Mouse (Mus musculus) forebrain, embryonic 11.5 days (tissue): ENCODE results near the gene Eme2. TPM values are rescaled to one million over a fixed set of nuclear protein-coding genes. Genes with fewer than 3 reads are reported as not detected.

Experiments
- ATAC-seq: fragments of 200-750 bp; cut with Nextera tagmentation; replicated peaks from 2 replicates; pipeline ENCODE4 v1.8.0; 2017; ENCODE audit warnings: moderate TSS enrichment; ENCODE audit not compliant: low FRiP score
- DNase-seq: peaks from one replicate; pipeline ENCODE4 v3.0.0-alpha.2; 2017; ENCODE audit warnings: low spot score
- H3K27ac ChIP-seq: fragments of 300-500 bp; sonication (generic); 2 replicates; pipeline ENCODE4 v1.5.1; 2014; ENCODE audit warnings: low read depth, low read length
- H3K27me3 ChIP-seq: fragments of 300-500 bp; sonication (generic); 2 replicates; pipeline ENCODE4 v1.6.1; 2014; ENCODE audit warnings: mild to moderate bottlenecking, low read length, mixed read lengths; ENCODE audit not compliant: control insufficient read depth, insufficient read depth
- H3K36me3 ChIP-seq: fragments of 300-500 bp; sonication (generic); 2 replicates; pipeline ENCODE4 v1.6.1; 2014; ENCODE audit warnings: mild to moderate bottlenecking, low read length, moderate library complexity, mixed read lengths; ENCODE audit not compliant: control insufficient read depth, insufficient read depth
- H3K4me1 ChIP-seq: fragments of 300-500 bp; sonication (generic); replicated peaks from 2 replicates; pipeline ENCODE4 v1.6.1; 2014; ENCODE audit warnings: low read length, mixed read lengths; ENCODE audit not compliant: control insufficient read depth, insufficient read depth
- H3K4me2 ChIP-seq: fragments of 300-500 bp; sonication (generic); 2 replicates; pipeline ENCODE4 v1.6.1; 2014; ENCODE audit warnings: low read depth, mild to moderate bottlenecking, low read length, moderate library complexity, mixed read lengths; ENCODE audit not compliant: severe bottlenecking
- H3K4me3 ChIP-seq: fragments of 300-500 bp; sonication (generic); 2 replicates; pipeline ENCODE4 v1.5.1; 2014; ENCODE audit warnings: low read depth, low read length
- H3K9ac ChIP-seq: fragments of 300-500 bp; sonication (generic); 2 replicates; pipeline ENCODE4 v1.6.1; 2014; ENCODE audit warnings: low read length
- H3K9me3 ChIP-seq: fragments of 300-500 bp; sonication (generic); 2 replicates; pipeline ENCODE4 v1.6.1; 2016; ENCODE audit warnings: low read length, mixed read lengths; ENCODE audit not compliant: control insufficient read depth
- WGBS: fragments of 180-500 bp; shearing (Covaris S2); extraction: QIAGEN DNeasy Blood & Tissue Kit; methylation state at CpG from one replicate; pipeline ENCODE4 v1.1.7; 2014; 5-methylcytosine and 5-hydroxymethylcytosine counted together
- polyA plus RNA-seq: library from polyadenylated mRNA; unstranded; fragments of >200 nt; fragmentation: Nextera tagmentation; extraction: Ambion mirVana; gene quantifications from 2 replicates; pipeline ENCODE4 v1.2.1, GENCODE M21; 2014

Gene Eme2
- polyA plus RNA-seq, 1 experiment from 2014 or later = 31.2 TPM

- H3K9ac ChIP-seq = no peak overlapping the region
- ATAC-seq (no peak), DNase-seq (no peak)
- no peak overlapping the region for H3K27ac ChIP-seq
- WGBS = 61% methylated on average over 9 of the region's 9 CpGs
- peaks cover 5% of the 10 kb centered on the region; the same call in 1 of the 2 replicates for H3K4me1 ChIP-seq
- H3K4me3 ChIP-seq = no peak overlapping the region
- no peaks in the 10 kb centered on the region for H3K27me3 ChIP-seq
- H3K36me3 ChIP-seq = no peaks in the 10 kb centered on the region
- no peaks in the 10 kb centered on the region for H3K9me3 ChIP-seq
- no peak overlapping the region for H3K4me2 ChIP-seq
Measured at GRCm38 (mm10) chr17:24844525-24844924, 50.4 kb downstream of the Eme2 start.

GRCm38 (mm10) chr17:24842631-24843030, 52.3 kb downstream of the Eme2 start:
- H3K4me2 ChIP-seq = no peak overlapping the region

GRCm38 (mm10) chr17:24841133-24841532, 53.8 kb downstream of the Eme2 start:
- H3K9ac ChIP-seq = no peak overlapping the region
- DNase-seq = no peak
- 48% methylated on average over 4 of the region's 4 CpGs for WGBS
- H3K9me3 ChIP-seq = no peaks in the 10 kb centered on the region
- no peak for ATAC-seq
- H3K36me3 ChIP-seq = no peaks in the 10 kb centered on the region
- H3K27ac ChIP-seq = no peak overlapping the region
- H3K4me1 ChIP-seq = no peaks in the 10 kb centered on the region
- H3K27me3 ChIP-seq = no peaks in the 10 kb centered on the region
- H3K4me2 ChIP-seq = no peak overlapping the region
- no peak overlapping the region for H3K4me3 ChIP-seq

More at GRCm38 (mm10) chr17:24842631-24843030, 52.3 kb downstream of the Eme2 start:
- Histone ChIP-seq H3K9ac (no peak overlapping the region), H3K27me3 (no peaks in the 10 kb centered on the region), H3K36me3 (no peaks in the 10 kb centered on the region), H3K9me3 (no peaks in the 10 kb centered on the region), H3K27ac (no peak overlapping the region), H3K4me1 (no peaks in the 10 kb centered on the region), H3K4me3 (no peak overlapping the region)
- WGBS = 59% methylated on average over 2 of the region's 2 CpGs
- DNase-seq (no peak), ATAC-seq (no peak)

- 64% methylated on average over 5 of the region's 5 CpGs for WGBS
- H3K27ac ChIP-seq = no peak overlapping the region
- no peak for ATAC-seq
Measured at GRCm38 (mm10) chr17:24840341-24840740, 54.5 kb downstream of the Eme2 start.

GRCm38 (mm10) chr17:24839842-24840241, 55.0 kb downstream of the Eme2 start, which contains the start of gene Hagh:
Gene Hagh, plus strand, starts transcription at chr17:24840143.
- Histone ChIP-seq H3K4me2 (no peak within 1 kb of the TSS), H3K36me3 (no peaks in the 10 kb centered on the region), H3K27me3 (no peaks in the 10 kb centered on the region), H3K4me3 (no peak within 1 kb of the TSS), H3K4me1 (no peaks in the 10 kb centered on the region), H3K27ac (no peak within 1 kb of the TSS), H3K9me3 (no peaks in the 10 kb centered on the region), H3K9ac (no peak within 1 kb of the TSS)
- ATAC-seq = no peak
- DNase-seq = no peak
- 74% methylated on average over 8 of the region's 8 CpGs for WGBS

More at GRCm38 (mm10) chr17:24840341-24840740, 54.5 kb downstream of the Eme2 start:
- Histone ChIP-seq H3K4me1 (no peaks in the 10 kb centered on the region), H3K9ac (no peak overlapping the region), H3K4me3 (no peak overlapping the region), H3K4me2 (no peak overlapping the region), H3K27me3 (no peaks in the 10 kb centered on the region), H3K36me3 (no peaks in the 10 kb centered on the region), H3K9me3 (no peaks in the 10 kb centered on the region)
- no peak for DNase-seq

Other genes with a start within 250 kb of the Eme2 start
- gene Slc9a3r2, start 244.8 kb downstream of the Eme2 start, polyA plus RNA-seq = 26.8 and 32.3 TPM in 2 replicates
- gene Npw, start 236.6 kb downstream of the Eme2 start, polyA plus RNA-seq = 0.32 TPM in 1 of 2 replicates, not detected in the other
- gene Zfp598, start 225.4 kb downstream of the Eme2 start, polyA plus RNA-seq = 37.6 and 38.4 TPM in 2 replicates
- gene Syngr3, start 205.1 kb downstream of the Eme2 start, polyA plus RNA-seq = 14.0 and 17.0 TPM in 2 replicates
- 54.9 and 55.4 TPM in 2 replicates for gene Gfer, start 198.9 kb downstream of the Eme2 start, polyA plus RNA-seq
- gene Noxo1, start 198.9 kb downstream of the Eme2 start, polyA plus RNA-seq = 1.7 and 1.9 TPM in 2 replicates
- 111 and 127 TPM in 2 replicates for gene Tbl3, start 187.4 kb downstream of the Eme2 start, polyA plus RNA-seq
- 0.36 and 0.81 TPM in 2 replicates for gene Rnf151, start 177.0 kb downstream of the Eme2 start, polyA plus RNA-seq
- gene Rps2, start 177.0 kb downstream of the Eme2 start, polyA plus RNA-seq = 1,407 and 1,469 TPM in 2 replicates
- gene Ndufb10, start 170.6 kb downstream of the Eme2 start, polyA plus RNA-seq = 189 and 195 TPM in 2 replicates
- gene Rpl3l, start 167.3 kb downstream of the Eme2 start, polyA plus RNA-seq = not detected in 2 replicates
- gene Msrb1, start 158.4 kb downstream of the Eme2 start, polyA plus RNA-seq = 21.3 and 21.6 TPM in 2 replicates
- 0.21 and 0.51 TPM in 2 replicates for gene Hs3st6, start 142.1 kb downstream of the Eme2 start, polyA plus RNA-seq
- gene Meiob, start 90.8 kb downstream of the Eme2 start, polyA plus RNA-seq = not detected in 2 replicates
- 25.4 and 26.7 TPM in 2 replicates for gene Hagh, start 54.9 kb downstream of the Eme2 start, polyA plus RNA-seq
- 18.2 and 19.3 TPM in 2 replicates for gene Fahd1, start 44.7 kb downstream of the Eme2 start, polyA plus RNA-seq
- not detected in 2 replicates for gene Igfals, start 29.1 kb downstream of the Eme2 start, polyA plus RNA-seq
- gene Nubp2, start 8.7 kb downstream of the Eme2 start, polyA plus RNA-seq = 71.9 and 82.0 TPM in 2 replicates
- 44.7 and 47.3 TPM in 2 replicates for gene Spsb3, start 8.4 kb downstream of the Eme2 start, polyA plus RNA-seq
- 76.9 and 81.8 TPM in 2 replicates for gene Mrps34, start within 50 bp of the Eme2 start, polyA plus RNA-seq
- gene Nme3, start 1.4 kb upstream of the Eme2 start, polyA plus RNA-seq = 47.8 and 60.8 TPM in 2 replicates
- 51.3 and 56.8 TPM in 2 replicates for gene Mapk8ip3, start 41.9 kb upstream of the Eme2 start, polyA plus RNA-seq
- 314 and 323 TPM in 2 replicates for gene Jpt2, start 65.6 kb upstream of the Eme2 start, polyA plus RNA-seq
- gene Cramp1l, start 120.7 kb upstream of the Eme2 start, polyA plus RNA-seq = 14.3 and 14.7 TPM in 2 replicates
- 29.0 and 29.2 TPM in 2 replicates for gene Ift140, start 121.0 kb upstream of the Eme2 start, polyA plus RNA-seq
- 9.8 and 13.2 TPM in 2 replicates for gene Tmem204, start 188.5 kb upstream of the Eme2 start, polyA plus RNA-seq
- gene Telo2, start 220.9 kb upstream of the Eme2 start, polyA plus RNA-seq = 41.2 and 45.4 TPM in 2 replicates
- gene Ptx4, start 225.7 kb upstream of the Eme2 start, polyA plus RNA-seq = 0.12 TPM in 1 of 2 replicates, not detected in the other
- 24.2 and 25.4 TPM in 2 replicates for gene Clcn7, start 238.3 kb upstream of the Eme2 start, polyA plus RNA-seq